Mouse (Mus musculus): ENCODE measurements around the gene Cd69.

DNA sequence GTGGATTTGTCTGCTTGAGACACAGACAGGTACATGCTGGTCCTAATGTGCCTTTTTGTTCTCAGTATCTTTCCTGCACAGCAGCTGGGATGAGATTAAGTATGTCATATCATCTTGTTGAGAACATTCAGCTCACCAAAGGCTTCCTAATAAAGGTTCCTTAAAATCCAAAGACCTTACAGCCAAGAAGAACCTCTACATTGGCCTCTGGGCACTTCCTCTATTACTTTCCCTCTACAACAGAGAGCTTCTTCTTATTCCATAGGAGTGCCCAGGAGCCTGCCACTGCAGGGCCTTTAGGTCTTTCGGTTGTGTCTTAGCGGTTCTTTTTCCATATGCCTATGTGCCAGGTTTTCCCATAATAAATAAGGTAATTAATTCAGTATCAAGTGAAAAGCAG is 1.2 kb upstream of the Cd69 start:
- TF ChIP-seq CTCF (IDR thresholded peaks at IDR 0.05) (no peak), EP300 (IDR thresholded peaks at IDR 0.05) (no peak)
